Mouse (Mus musculus): ENCODE measurements around the gene Galc. TPM values are rescaled to one million over a fixed set of nuclear protein-coding genes. Genes with fewer than 3 reads are reported as not detected.
A peak's percentile ranks its signal among the peaks of the same experiment; 100 is the strongest.

Galc gene
- total RNA-seq (2022): 10 to 100 TPM; 12.9 to 19.5 (median 15.9) TPM

DNA sequence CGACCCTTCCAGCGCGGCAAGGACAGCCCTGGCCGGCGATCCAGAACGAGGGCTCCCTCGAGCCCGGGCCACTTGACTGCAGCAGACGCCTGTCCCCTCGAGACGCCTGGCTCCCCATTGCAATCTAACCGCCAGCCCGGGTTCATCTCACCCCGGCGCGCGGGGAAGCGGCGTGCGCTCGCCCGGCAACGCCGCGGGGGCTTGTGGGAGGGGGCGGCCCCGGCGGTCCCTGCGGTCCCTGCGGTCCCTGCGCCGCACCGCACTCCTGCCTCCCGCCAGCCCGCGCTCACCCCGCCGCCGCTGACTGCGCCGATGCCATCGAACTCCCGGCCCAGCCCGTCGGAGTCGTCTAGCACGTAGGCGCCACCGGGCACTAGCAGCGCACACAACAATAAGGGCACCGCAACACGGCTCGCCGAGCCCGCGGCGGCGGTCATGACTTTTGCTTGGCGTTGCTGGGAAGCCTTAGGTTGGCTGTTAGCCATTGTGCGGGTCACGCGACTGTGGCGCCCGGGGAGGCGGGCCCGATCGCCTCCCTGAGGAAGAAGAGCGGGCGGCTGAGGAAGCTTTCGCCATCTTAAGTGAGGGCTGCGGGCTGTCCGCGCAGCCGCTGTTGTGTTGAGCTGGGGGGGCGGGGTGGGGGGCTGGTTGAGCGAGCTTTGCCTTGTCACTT, at the start of gene Galc:
TSS of gene Galc (minus strand) at position 615 of the 673 bp plus-strand sequence.
- DNase-seq: peak; percentile 88

- DNase-seq: no peak
Observed at GRCm38 (mm10) chr12:98307179-98307915, 48.1 kb upstream of the Galc start.

DNA sequence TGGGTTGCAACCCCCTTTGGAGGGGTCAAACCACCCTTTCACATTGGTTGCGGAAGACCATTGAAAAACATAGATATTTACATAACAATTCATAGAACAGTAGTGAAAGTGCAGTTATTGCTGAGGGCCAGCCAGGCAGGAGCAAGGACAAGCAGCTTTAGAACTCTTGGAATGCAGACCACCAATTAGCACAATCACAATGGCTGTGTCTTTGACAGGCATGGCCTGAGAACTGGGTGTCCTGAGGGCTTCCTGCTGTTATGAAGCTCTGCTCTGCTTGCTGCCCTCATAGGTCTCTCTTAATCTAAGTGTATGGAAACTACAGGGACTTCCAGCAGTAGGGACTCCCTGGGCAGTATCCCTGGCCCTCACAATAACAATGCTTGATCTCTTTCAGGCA, 43.8 kb upstream of the Galc start:
- DNase-seq: no peak

DNA sequence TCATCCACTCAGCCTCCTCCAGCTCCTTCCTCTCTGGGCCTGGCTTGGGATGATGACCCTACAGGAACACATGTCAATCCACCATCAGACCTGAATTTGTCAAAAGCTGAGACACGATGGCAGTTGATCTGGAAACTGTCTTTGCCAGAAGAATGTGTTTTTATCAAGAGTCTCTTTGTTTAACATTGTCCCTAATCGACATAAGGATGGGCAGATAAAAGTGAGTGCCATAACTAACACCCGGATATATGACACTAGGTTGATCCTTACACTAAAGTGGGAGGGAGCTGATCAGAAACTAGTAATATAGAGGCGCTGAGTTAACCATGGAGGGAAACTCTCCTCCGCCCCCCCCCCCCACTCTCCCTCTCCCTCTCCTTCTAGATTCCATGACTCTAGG, 42.7 kb upstream of the Galc start:
- DNase-seq: no peak

DNA sequence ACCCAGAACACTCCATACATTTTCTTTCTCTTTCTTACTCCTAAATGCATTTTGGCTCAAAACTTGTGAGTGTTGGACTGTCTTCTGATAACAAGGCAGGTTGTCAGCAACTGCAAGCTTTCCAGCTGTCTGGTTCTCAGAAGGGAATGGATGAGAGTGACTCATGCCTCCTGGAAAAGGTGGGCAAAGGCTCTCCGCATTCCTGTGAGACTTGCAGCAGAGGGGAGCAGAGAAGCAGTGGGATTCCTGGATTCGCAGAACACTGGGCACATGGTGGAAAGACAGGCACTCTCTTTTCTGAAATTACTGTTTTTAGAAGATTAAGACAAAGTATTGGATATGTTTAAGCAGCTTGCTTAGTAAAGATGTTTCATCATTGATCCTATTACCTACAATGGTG, 35.0 kb upstream of the Galc start:
- DNase-seq: no peak

- DNase-seq: no peak
Observed at GRCm38 (mm10) chr12:98292278-98292677, 33.0 kb upstream of the Galc start.

GRCm38 (mm10) chr12:98290475-98290874, 31.2 kb upstream of the Galc start:
- DNase-seq: no peak

GRCm38 (mm10) chr12:98284477-98284876, 25.2 kb upstream of the Galc start:
- DNase-seq: no peak

DNA sequence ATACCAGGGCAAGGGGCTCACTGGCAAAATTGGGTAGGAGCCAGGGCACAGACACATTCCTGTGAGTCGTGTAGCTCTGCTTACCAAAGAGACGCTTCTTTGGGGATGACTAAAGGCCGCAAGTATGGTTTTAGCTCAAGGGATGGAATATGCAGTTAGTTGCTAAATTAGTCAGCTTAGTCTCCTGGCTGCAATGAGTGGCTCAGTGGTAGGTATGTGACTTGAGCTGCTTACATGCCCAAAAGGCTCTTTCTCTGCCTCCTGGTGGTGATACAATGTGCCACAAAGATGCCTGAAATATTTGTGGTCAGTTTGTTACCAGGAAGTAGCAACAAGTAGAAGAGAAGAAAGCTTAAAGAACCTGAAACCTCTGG, 24.2 kb upstream of the Galc start:
- no peak for DNase-seq

GRCm38 (mm10) chr12:98282776-98283486, 23.7 kb upstream of the Galc start:
- DNase-seq: peak; percentile 28

GRCm38 (mm10) chr12:98280996-98281395, 21.7 kb upstream of the Galc start:
- no peak for DNase-seq

GRCm38 (mm10) chr12:98280530-98280929, 21.3 kb upstream of the Galc start:
- DNase-seq: no peak

DNA sequence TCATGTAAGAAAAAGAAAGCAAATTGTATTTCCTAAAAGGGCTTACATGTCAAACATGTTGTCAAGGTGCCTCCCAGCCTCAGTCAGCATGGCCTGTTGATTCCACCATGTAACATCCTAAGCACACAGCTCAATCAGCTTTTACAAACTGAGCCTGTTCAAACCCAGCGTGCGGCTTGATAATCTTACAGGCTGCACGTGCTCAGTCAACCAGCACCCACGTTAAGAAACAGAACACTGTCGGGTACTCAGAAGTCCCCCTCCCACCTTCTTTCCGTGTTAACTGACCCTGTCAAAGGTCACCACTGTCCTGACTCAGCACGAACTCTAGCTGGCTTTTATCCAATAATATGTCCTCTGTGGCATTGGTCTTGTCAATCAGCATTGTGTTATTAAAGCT, 13.2 kb upstream of the Galc start:
- no peak for DNase-seq

DNA sequence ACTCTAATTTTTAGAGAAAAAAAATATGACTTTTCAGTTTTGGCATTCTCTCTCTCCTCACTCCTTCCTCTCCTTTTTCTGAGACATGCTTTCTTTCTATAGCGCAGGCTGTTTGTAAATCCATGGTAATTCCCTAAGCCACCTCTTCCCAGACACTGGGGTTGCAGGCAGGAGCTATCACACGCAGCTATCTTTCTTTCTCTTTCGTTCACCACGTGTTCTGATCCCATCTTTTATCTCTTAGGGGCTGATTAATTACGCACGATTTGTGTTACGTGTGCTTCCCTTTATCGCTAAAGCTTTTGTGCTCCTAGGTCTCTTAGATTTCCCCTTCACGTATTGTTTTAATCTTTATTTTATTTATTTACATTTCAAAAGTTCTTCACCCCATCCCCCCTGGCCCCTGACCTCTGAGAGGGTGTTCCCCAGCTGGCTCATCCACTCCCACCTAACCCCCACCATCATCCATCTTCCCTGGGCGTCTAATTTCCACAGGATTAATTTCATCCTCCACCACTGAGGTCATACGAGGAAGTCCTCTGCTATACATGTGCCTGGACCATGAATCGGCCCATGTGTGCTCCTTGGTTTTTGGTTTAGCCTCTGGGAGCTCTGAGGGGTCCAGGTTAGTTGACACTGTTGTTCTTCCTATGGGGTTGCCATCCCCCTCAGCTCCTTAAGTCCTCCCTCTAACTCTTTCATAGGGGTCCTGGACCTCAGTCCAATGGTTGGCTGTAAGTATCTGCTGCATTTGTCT, 11.7 kb upstream of the Galc start:
- no peak for DNase-seq

- DNase-seq: no peak
Observed at GRCm38 (mm10) chr12:98269791-98270745, 10.8 kb upstream of the Galc start.

- DNase-seq: no peak
Observed at GRCm38 (mm10) chr12:98268441-98269369, 9.4 kb upstream of the Galc start, which contains the start of gene Gpr65. Gene Gpr65 (plus strand): TSS chr12:98268635.

DNA sequence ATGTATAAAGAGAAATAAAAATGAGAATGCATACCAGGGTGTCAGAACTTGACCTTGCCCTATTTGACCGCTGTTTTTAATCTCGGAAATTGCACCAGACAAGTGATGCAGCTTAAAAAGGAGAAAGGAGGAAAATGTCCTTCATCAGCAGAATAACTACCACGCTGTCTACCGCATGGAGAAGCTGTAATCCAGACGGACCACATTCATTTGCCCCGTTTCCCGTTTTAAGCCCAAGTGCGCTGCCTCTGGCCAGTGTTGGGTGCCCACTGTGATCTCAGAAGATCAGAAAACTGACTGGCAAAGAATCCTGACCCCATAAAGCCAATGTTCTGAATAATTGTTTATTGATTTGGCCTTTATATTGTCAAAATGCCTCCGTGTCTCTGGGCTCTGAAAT, 6.4 kb upstream of the Galc start:
- no peak for DNase-seq

GRCm38 (mm10) chr12:98259518-98259852, 226 bp upstream of the Galc start:
- DNase-seq: no peak

- DNase-seq: no peak
Observed at GRCm38 (mm10) chr12:98258371-98258844, 851 bp downstream of the Galc start.

DNA sequence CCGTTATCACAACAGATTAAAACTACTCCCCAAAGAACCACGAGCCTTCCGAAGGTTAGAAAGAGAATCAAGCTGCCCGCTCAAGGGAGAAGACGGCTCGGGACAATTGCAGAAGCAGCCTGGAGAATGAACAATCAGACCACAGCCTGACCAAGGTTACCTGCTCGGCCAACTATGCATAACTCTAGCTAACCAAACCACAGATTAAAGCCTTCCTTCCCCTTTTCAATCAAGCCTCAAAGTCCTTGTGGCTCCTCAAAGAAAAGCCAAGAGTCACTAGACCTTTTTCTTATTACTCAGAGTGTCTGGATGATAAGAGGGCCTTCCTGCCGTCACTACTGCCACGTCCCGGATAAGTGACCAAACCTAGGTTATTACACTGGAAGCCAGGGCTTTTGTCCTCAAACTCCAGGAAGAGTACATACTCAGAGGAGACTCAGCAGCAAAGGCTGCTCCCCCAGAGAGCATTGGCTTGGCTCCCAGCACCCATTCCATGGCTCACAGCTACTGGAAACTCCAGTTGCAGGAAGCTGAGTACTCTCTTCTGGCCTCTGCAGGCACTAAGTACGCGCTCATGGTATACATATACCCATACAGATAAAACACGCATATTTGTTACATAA, 3.8 kb downstream of the Galc start:
- DNase-seq: no peak

All from adrenal gland, adult 8-10 months (tissue).